Mouse (Mus musculus): Measurements from ENCODE around the gene Stra8. TPM values are rescaled to one million over a fixed set of nuclear protein-coding genes. Genes with fewer than 3 reads are reported as not detected.

Gene Stra8
- not detected in 2 replicates for polyA plus RNA-seq (2015; fragmentation: Nextera tagmentation; extraction: Ambion mirVana)

DNA sequence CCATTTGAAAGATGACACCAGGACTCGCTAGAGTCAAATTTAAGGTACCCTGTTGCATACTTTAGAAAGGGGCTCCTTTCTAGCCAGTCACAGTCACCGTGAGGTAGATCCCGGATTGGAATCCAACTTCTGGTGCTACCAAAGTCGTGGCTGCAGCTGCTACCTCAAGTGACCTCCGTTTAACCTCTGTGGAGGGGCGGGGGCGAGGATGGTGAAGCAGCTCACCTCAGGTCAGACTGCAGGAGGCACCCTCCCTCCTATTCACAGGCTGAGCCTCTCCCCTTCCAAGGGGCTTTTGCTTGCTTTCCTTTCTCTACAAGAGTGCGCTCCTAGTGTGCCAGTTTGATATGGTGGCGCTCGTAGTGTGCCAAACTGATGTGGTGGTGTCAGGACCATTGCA, at the start of gene Stra8:
Gene Stra8, plus strand, starts transcription at position 208 of the 400 bp plus-strand sequence.
- Histone ChIP-seq H3K4me2 (no peak within 1 kb of the TSS), H3K27ac (no peak within 1 kb of the TSS), H3K4me1 (no peaks in the 10 kb centered on the region), H3K36me3 (ENCODE audit: poor library complexity, severe bottlenecking) (no peaks in the 10 kb centered on the region), H3K9me3 (replicated peaks) (no peaks in the 10 kb centered on the region), H3K27me3 (no peaks in the 10 kb centered on the region), H3K9ac (no peak within 1 kb of the TSS), H3K4me3 (no peak within 1 kb of the TSS)
- WGBS: 50% methylated on average over 10 of the region's 10 CpGs
- ATAC-seq: no peak

GRCm38 (mm10) chr6:34870724-34871123, 49.2 kb upstream of the Stra8 start:
- no peak overlapping the region for H3K4me3 ChIP-seq
- H3K27ac ChIP-seq: no peak overlapping the region
- no peak overlapping the region for H3K9ac ChIP-seq
- H3K4me1 ChIP-seq: no peaks in the 10 kb centered on the region
- no peaks in the 10 kb centered on the region for H3K9me3 ChIP-seq (replicated peaks)
- no peaks in the 10 kb centered on the region for H3K27me3 ChIP-seq
- H3K4me2 ChIP-seq: no peak overlapping the region
- ATAC-seq: no peak
- WGBS: 83% methylated on average over 5 of the region's 5 CpGs
- H3K36me3 ChIP-seq (ENCODE audit: poor library complexity, severe bottlenecking): peaks cover 11% of the 10 kb centered on the region; the same call in 1 of the 2 replicates

DNA sequence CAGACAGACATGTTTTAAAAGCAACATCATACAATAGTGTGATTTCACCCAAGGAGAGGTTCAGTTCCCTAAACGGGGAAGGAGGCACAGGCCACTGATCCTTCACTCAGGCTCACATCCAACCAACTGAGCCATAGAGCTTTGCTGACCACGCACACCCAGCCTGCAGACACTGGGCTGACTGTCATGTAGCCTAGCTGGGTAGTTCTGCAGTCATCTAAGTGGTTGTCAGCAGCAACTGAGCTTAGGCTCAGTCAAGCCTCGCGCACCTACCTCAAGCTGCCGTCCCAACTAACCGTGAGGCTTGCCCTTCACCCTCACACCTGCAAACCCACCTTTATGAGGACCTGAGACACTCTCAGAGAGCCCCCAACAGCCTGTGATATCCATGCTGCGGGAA, 48.0 kb upstream of the Stra8 start:
- no peak for ATAC-seq
- no peak overlapping the region for H3K4me3 ChIP-seq
- WGBS: 91% methylated on average over 7 of the region's 7 CpGs
- H3K9ac ChIP-seq: no peak overlapping the region
- H3K36me3 ChIP-seq (ENCODE audit: poor library complexity, severe bottlenecking): peaks cover 11% of the 10 kb centered on the region; the same call in 1 of the 2 replicates
- H3K9me3 ChIP-seq (replicated peaks): no peaks in the 10 kb centered on the region
- peaks cover 7% of the 10 kb centered on the region for H3K4me1 ChIP-seq
- H3K27ac ChIP-seq: no peak overlapping the region
- H3K27me3 ChIP-seq: no peaks in the 10 kb centered on the region
- H3K4me2 ChIP-seq: no peak overlapping the region

GRCm38 (mm10) chr6:34872871-34873270, 47.1 kb upstream of the Stra8 start:
- 94% methylated on average over 10 of the region's 10 CpGs for WGBS
- no peak for ATAC-seq
- Histone ChIP-seq H3K9me3 (replicated peaks) (no peaks in the 10 kb centered on the region), H3K36me3 (ENCODE audit: poor library complexity, severe bottlenecking) (peaks cover 11% of the 10 kb centered on the region; the same call in 1 of the 2 replicates), H3K27me3 (no peaks in the 10 kb centered on the region), H3K9ac (no peak overlapping the region), H3K27ac (no peak overlapping the region), H3K4me1 (peaks cover 12% of the 10 kb centered on the region), H3K4me2 (no peak overlapping the region), H3K4me3 (no peak overlapping the region)

- H3K4me2 ChIP-seq: no peak overlapping the region
- no peak overlapping the region for H3K27ac ChIP-seq
- peaks cover 12% of the 10 kb centered on the region for H3K4me1 ChIP-seq
- H3K4me3 ChIP-seq: no peak overlapping the region
- ATAC-seq: no peak
- no peaks in the 10 kb centered on the region for H3K9me3 ChIP-seq (replicated peaks)
- 84% methylated on average over 21 of the region's 21 CpGs for WGBS
- H3K27me3 ChIP-seq: no peaks in the 10 kb centered on the region
- H3K36me3 ChIP-seq (ENCODE audit: poor library complexity, severe bottlenecking): peaks cover 11% of the 10 kb centered on the region; the same call in 1 of the 2 replicates
- H3K9ac ChIP-seq: no peak overlapping the region
These were observed 45.7 kb upstream of the Stra8 start for GRCm38 (mm10) chr6:34874101-34874921.

- H3K27ac ChIP-seq: no peak overlapping the region; the same call in 1 of the 2 replicates
- 92% methylated on average over 15 of the region's 15 CpGs for WGBS
These were observed 44.6 kb upstream of the Stra8 start for GRCm38 (mm10) chr6:34875268-34875761.

GRCm38 (mm10) chr6:34875966-34876834, 43.8 kb upstream of the Stra8 start:
- ATAC-seq: no peak
- peaks cover 25% of the 10 kb centered on the region for H3K36me3 ChIP-seq (ENCODE audit: poor library complexity, severe bottlenecking)
- H3K27ac ChIP-seq: no peak overlapping the region
- H3K27me3 ChIP-seq: no peaks in the 10 kb centered on the region
- H3K4me1 ChIP-seq: peaks cover 12% of the 10 kb centered on the region
- 0 out of 2 replicates have a peak overlapping the region, but pooled peaks have one; percentile 88 for H3K9ac ChIP-seq
- no peaks in the 10 kb centered on the region for H3K9me3 ChIP-seq (replicated peaks)
- H3K4me3 ChIP-seq: 0 out of 2 replicates have a peak overlapping the region, but pooled peaks have one; percentile 75
- 61% methylated on average over 12 of the region's 12 CpGs for WGBS
- H3K4me2 ChIP-seq: peak overlapping the region; percentile 73

More at GRCm38 (mm10) chr6:34875268-34875761, 44.6 kb upstream of the Stra8 start:
- no peak overlapping the region for H3K4me3 ChIP-seq
- no peak for ATAC-seq
- H3K9me3 ChIP-seq (replicated peaks): no peaks in the 10 kb centered on the region
- no peaks in the 10 kb centered on the region for H3K27me3 ChIP-seq
- H3K4me2 ChIP-seq: no peak overlapping the region
- no peak overlapping the region for H3K9ac ChIP-seq
- peaks cover 16% of the 10 kb centered on the region for H3K36me3 ChIP-seq (ENCODE audit: poor library complexity, severe bottlenecking)
- H3K4me1 ChIP-seq: peaks cover 12% of the 10 kb centered on the region

- Histone ChIP-seq H3K9ac (peak overlapping the region; percentile 88), H3K36me3 (ENCODE audit: poor library complexity, severe bottlenecking) (peaks cover 31% of the 10 kb centered on the region), H3K4me1 (peaks cover 12% of the 10 kb centered on the region), H3K4me3 (peak overlapping the region; percentile 75), H3K4me2 (peak overlapping the region; percentile 73), H3K27me3 (no peaks in the 10 kb centered on the region), H3K9me3 (replicated peaks) (no peaks in the 10 kb centered on the region), H3K27ac (no peak overlapping the region)
- 62% methylated on average over 2 of the region's 2 CpGs for WGBS
- ATAC-seq: no peak
These were observed 43.2 kb upstream of the Stra8 start for GRCm38 (mm10) chr6:34876835-34877156.

DNA sequence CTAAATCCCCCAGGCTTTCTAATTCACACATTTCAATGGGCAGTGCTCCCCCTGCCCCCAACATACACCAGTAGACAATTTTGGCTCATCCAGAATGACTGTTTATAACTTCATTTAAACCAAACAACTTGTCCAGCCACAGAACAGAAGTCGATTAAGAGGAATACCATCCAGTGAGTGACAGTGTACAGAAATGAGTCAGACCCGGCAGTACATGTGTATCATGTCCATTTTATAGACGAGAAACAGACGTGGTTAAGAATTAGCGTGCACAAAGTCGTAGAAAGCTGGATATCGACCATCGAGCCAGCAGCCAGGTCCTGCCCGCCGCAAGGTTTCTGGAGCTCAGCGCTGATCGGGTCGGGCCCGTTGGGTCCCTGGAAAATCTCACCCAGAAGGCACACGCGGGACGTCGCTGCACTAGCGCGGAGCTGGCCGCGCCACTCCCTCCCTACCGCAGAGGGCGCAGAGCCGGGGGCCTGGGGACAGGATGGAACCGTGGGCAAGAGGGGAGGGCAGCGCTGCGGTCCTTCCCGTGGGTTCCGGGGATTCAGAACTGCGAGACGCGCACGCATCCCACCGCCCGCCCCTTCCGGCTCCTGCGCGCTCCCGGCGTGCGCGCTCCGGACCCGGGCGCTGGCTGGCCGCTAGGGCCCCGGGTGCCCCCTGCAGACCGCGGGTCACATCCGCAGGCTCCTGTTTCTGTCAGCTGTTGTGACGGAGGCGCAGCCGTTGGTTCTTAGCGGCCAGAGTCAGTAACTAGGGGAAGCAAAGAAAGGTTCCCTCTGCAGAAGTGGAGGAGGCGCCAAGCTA, 42.2 kb upstream of the Stra8 start, which contains the start of gene Cyren:
Gene Cyren, minus strand, starts transcription at position 552 of the 813 bp plus-strand sequence.
- H3K36me3 ChIP-seq (ENCODE audit: poor library complexity, severe bottlenecking): peaks cover 39% of the 10 kb centered on the region
- no peaks in the 10 kb centered on the region for H3K9me3 ChIP-seq (replicated peaks)
- H3K27ac ChIP-seq: peak within 1 kb of the TSS; percentile 88
- no peaks in the 10 kb centered on the region for H3K27me3 ChIP-seq
- peaks cover 12% of the 10 kb centered on the region for H3K4me1 ChIP-seq
- H3K4me3 ChIP-seq: peak within 1 kb of the TSS; percentile 75
- peak within 1 kb of the TSS; percentile 73 for H3K4me2 ChIP-seq
- WGBS: under 1% methylated on average over 56 of the region's 56 CpGs
- H3K9ac ChIP-seq: peak within 1 kb of the TSS; percentile 88
- peak; percentile 96 for ATAC-seq

DNA sequence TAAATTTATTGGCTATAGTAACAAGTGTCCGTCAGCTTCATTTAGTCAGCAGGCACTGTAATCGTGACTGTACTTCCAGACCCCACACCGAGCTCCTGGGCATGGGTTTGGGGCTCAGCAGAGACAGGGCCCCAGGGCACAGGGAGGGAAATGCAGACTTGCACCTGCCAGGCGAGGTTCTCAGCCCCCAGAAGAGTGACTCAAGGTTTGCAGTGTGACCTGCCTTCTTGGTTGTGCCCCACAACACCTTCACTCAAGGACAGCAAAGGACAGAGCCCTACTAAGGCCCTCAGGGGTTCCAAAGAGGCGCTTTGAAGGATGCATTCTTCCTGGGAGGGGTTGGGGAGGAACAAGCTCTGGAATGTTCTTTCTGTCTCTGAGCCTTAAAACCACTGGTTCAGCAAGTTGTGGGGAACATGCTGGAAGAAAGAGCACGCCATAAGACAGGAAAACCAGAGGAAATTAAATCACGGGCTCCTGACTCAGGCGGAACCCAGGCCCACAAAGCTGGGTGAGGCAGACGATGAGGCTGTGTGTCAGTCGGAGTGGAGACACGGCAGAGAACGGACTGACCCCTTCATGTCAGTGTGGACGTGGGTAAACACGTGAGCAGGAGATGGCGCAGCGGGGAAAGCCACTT, 40.7 kb upstream of the Stra8 start:
- no peak overlapping the region for H3K9ac ChIP-seq
- H3K4me1 ChIP-seq: peaks cover 12% of the 10 kb centered on the region
- no peak overlapping the region for H3K4me2 ChIP-seq
- no peaks in the 10 kb centered on the region for H3K9me3 ChIP-seq (replicated peaks)
- H3K36me3 ChIP-seq (ENCODE audit: poor library complexity, severe bottlenecking): peaks cover 38% of the 10 kb centered on the region
- 92% methylated on average over 16 of the region's 16 CpGs for WGBS
- H3K27me3 ChIP-seq: no peaks in the 10 kb centered on the region
- H3K27ac ChIP-seq: no peak overlapping the region
- H3K4me3 ChIP-seq: no peak overlapping the region
- no peak for ATAC-seq

- no peak overlapping the region for H3K4me3 ChIP-seq
- H3K4me2 ChIP-seq: no peak overlapping the region
- 57% methylated on average over 6 of the region's 6 CpGs for WGBS
These were observed 40.0 kb upstream of the Stra8 start for GRCm38 (mm10) chr6:34879911-34880475.

More at GRCm38 (mm10) chr6:34879911-34880475, 40.0 kb upstream of the Stra8 start:
- no peak overlapping the region for H3K9ac ChIP-seq
- H3K4me1 ChIP-seq: peaks cover 12% of the 10 kb centered on the region
- no peaks in the 10 kb centered on the region for H3K27me3 ChIP-seq
- no peak overlapping the region for H3K27ac ChIP-seq
- no peaks in the 10 kb centered on the region for H3K9me3 ChIP-seq (replicated peaks)
- H3K36me3 ChIP-seq (ENCODE audit: poor library complexity, severe bottlenecking): peaks cover 40% of the 10 kb centered on the region
- ATAC-seq: no peak
